22 mouse cellular contexts compared by ENCODE assay signal in the genomic region with DNA sequence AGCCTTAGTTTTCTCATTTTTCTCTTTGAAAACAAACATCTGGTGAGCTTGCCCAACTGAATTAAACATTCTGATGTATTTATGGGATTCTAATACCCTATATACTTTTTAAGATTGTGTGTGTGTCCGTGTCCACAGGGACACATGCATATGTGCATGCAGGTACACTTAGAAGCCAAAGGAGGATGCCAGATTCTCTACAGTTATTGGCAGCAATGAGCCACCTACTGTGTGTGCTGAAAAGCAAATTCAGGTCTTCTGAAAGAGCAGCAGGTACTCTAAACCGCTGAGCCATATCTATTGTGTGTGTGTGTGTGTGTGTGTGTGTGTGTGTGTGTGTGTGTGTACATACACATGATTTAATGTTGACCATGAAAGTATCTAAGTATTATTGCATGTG.
DNase-seq lines count a peak whose midpoint lies in the region; ATAC-seq lines count a peak whose summit lies in the region.
"Had no signal": no experiment of that assay in that cellular context is flagged by ENCODE, and none has a peak within 500 bp of the region (broad histone marks: within the 10 kb centered on the region; RNA-seq: fewer than 3 reads in every experiment).

No protein-coding gene starts in this region.

- H3K4me3 ChIP-seq in hindbrain, embryonic 15.5 days, result no peak overlapping the region
- H3K4me3 ChIP-seq in hindbrain, embryonic 16.5 days (ENCODE audit: low read length), result no peak overlapping the region
- H3K4me3 ChIP-seq: embryonic facial prominence, embryonic 10.5 days; embryonic facial prominence, embryonic 12.5 days; forebrain, embryonic 13.5 days; forebrain, embryonic 15.5 days had no signal

- no peak overlapping the region for H3K4me2 ChIP-seq in hindbrain, embryonic 15.5 days
- H3K4me2 ChIP-seq in hindbrain, embryonic 16.5 days (ENCODE audit: low read length), result no peak overlapping the region
- H3K4me2 ChIP-seq: embryonic facial prominence, embryonic 12.5 days; forebrain, embryonic 13.5 days; forebrain, embryonic 15.5 days had no signal

- H3K27me3 ChIP-seq in hindbrain, embryonic 15.5 days, result no peaks in the 10 kb centered on the region
- H3K27me3 ChIP-seq in hindbrain, embryonic 16.5 days (replicated peaks; ENCODE audit: control insufficient read depth, insufficient read depth, low read length), result no peaks in the 10 kb centered on the region
- H3K27me3 ChIP-seq: CH12.LX; embryonic facial prominence, embryonic 12.5 days; forebrain, embryonic 13.5 days; forebrain, embryonic 15.5 days had no signal

- DNase-seq in cerebellum, adult 11-12 months, result peak; percentile 5
- DNase-seq in cerebellum, postnatal 14 days, result peak; percentile 32 to 73
- no peak for DNase-seq in cerebellum, adult 8-10 months
- DNase-seq: adrenal gland, adult 8-10 months; adrenal gland, postnatal 14 days; adrenal gland, postnatal 36 days; B cell, adult 2 months; cerebellum, adult 11 months; cerebellum, adult 9-10 months; forebrain, postnatal 0 days had no signal

- no peak overlapping the region for H3K9ac ChIP-seq in hindbrain, embryonic 15.5 days
- H3K9ac ChIP-seq in hindbrain, embryonic 16.5 days (ENCODE audit: low read depth, low read length), result no peak overlapping the region
- H3K9ac ChIP-seq: embryonic facial prominence, embryonic 12.5 days; forebrain, embryonic 13.5 days; forebrain, embryonic 15.5 days; forebrain, postnatal 0 days had no signal

- 0 out of 2 replicates have a peak overlapping the region, but pooled peaks have one; percentile 51 for H3K27ac ChIP-seq in hindbrain, embryonic 15.5 days (replicated peaks)
- no peak overlapping the region for H3K27ac ChIP-seq in hindbrain, embryonic 16.5 days (ENCODE audit: low read depth, low read length)
- H3K27ac ChIP-seq: embryonic facial prominence, embryonic 10.5 days; embryonic facial prominence, embryonic 12.5 days; forebrain, embryonic 13.5 days; forebrain, embryonic 15.5 days had no signal

- H3K4me1 ChIP-seq in hindbrain, embryonic 15.5 days (replicated peaks), result peaks cover 3% of the 10 kb centered on the region; the same call in 1 of the 2 replicates
- no peaks in the 10 kb centered on the region; the same call in 1 of the 2 replicates for H3K4me1 ChIP-seq in hindbrain, embryonic 16.5 days (ENCODE audit: control insufficient read depth, insufficient read depth, low read depth, low read length)
- H3K4me1 ChIP-seq: embryonic facial prominence, embryonic 10.5 days; embryonic facial prominence, embryonic 12.5 days; forebrain, embryonic 13.5 days; forebrain, embryonic 15.5 days had no signal

- H3K36me3 ChIP-seq in hindbrain, embryonic 15.5 days, result no peaks in the 10 kb centered on the region
- no peaks in the 10 kb centered on the region for H3K36me3 ChIP-seq in hindbrain, embryonic 16.5 days (ENCODE audit: control insufficient read depth, insufficient read depth, low read length)
- H3K36me3 ChIP-seq: embryonic facial prominence, embryonic 10.5 days; embryonic facial prominence, embryonic 12.5 days; forebrain, embryonic 15.5 days; G1E had no signal

- no peaks in the 10 kb centered on the region for H3K9me3 ChIP-seq in hindbrain, embryonic 15.5 days
- no peaks in the 10 kb centered on the region for H3K9me3 ChIP-seq in hindbrain, embryonic 16.5 days (ENCODE audit: control insufficient read depth, low read length)
- H3K9me3 ChIP-seq: embryonic facial prominence, embryonic 10.5 days; embryonic facial prominence, embryonic 12.5 days; forebrain, embryonic 13.5 days; forebrain, embryonic 15.5 days; G1E had no signal

- ATAC-seq in cerebellum, adult (ENCODE audit: insufficient number of reproducible peaks, low FRiP score, low TSS enrichment), result no peak
- ATAC-seq in hindbrain, embryonic 15.5 days (ENCODE audit: low FRiP score, low read depth), result no peak
- ATAC-seq in hindbrain, embryonic 16.5 days, result no peak
- ATAC-seq: activated CD4-positive, CD25-positive, alpha-beta regulatory T cell, adult 4 months; CD4-positive, CD25-positive, alpha-beta regulatory T cell, adult 4 months; Patski had no signal

- 74% methylated on average over 2 of the region's 2 CpGs for WGBS in hindbrain, embryonic 15.5 days
- WGBS in hindbrain, embryonic 16.5 days, result 82% methylated on average over 2 of the region's 2 CpGs
